Mouse (Mus musculus) kidney, adult 2 months (tissue): ENCODE results near the gene Nfatc3. TPM values are rescaled to one million over a fixed set of nuclear protein-coding genes. Genes with fewer than 3 reads are reported as not detected.

ENCODE experiments used
- DNase-seq: peaks from one replicate; pipeline ENCODE4 v3.0.0; 2021
- H3K27ac ChIP-seq: fragments of 200-500 bp; 2 replicates; pipeline ENCODE4 v1.5.1; 2012; ENCODE audit warnings: low read depth, low read length, control low read depth, inconsistent platforms; ENCODE audit not compliant: insufficient read depth
- H3K27me3 ChIP-seq: fragments of 200-500 bp; replicated peaks from 2 replicates; pipeline ENCODE4 v1.6.1; 2012; ENCODE audit warnings: mild to moderate bottlenecking, moderate library complexity, low read length, inconsistent platforms; ENCODE audit not compliant: control insufficient read depth, insufficient read depth
- H3K36me3 ChIP-seq: fragments of 200-500 bp; 2 replicates; pipeline ENCODE4 v1.6.1; 2012; ENCODE audit warnings: mild to moderate bottlenecking, moderate library complexity, low read length, inconsistent platforms; ENCODE audit not compliant: control insufficient read depth, insufficient read depth
- H3K4me1 ChIP-seq: fragments of 200-500 bp; 2 replicates; pipeline ENCODE4 v1.6.1; 2011; ENCODE audit warnings: low read length; ENCODE audit not compliant: control insufficient read depth, insufficient read depth
- H3K4me3 ChIP-seq: fragments of 200-500 bp; 2 replicates; pipeline ENCODE4 v1.5.1; 2011; ENCODE audit warnings: mild to moderate bottlenecking, low read depth, low read length, control low read depth; ENCODE audit not compliant: insufficient read depth
- CTCF ChIP-seq: fragments of 200-500 bp; conservative IDR thresholded peaks from 2 replicates; pipeline ENCODE4 v1.5.1; 2011; ENCODE audit warnings: low read depth, mild to moderate bottlenecking, control low read depth, low read length, moderate library complexity, mixed read lengths; ENCODE audit not compliant: insufficient read depth, insufficient read length
- POLR2A ChIP-seq: fragments of 200-500 bp; IDR thresholded peaks from one replicate; pipeline ENCODE4 v1.6.1; 2011; ENCODE audit warnings: low read depth, low read length, control low read depth
- WGBS: fragments of 180-500 bp; shearing (Covaris S2); methylation state at CpG from one replicate; pipeline ENCODE4 v1.1.7; 2018; 5-methylcytosine and 5-hydroxymethylcytosine counted together
- polyA plus RNA-seq: library from polyadenylated mRNA; depleted of rRNA; stranded (reverse); fragments of >200 nt; gene quantifications from 2 replicates; pipeline ENCODE4 v1.2.3, GENCODE M21; 2012

The Nfatc3 gene
- polyA plus RNA-seq, 1 experiment, result 19.5 TPM

DNA sequence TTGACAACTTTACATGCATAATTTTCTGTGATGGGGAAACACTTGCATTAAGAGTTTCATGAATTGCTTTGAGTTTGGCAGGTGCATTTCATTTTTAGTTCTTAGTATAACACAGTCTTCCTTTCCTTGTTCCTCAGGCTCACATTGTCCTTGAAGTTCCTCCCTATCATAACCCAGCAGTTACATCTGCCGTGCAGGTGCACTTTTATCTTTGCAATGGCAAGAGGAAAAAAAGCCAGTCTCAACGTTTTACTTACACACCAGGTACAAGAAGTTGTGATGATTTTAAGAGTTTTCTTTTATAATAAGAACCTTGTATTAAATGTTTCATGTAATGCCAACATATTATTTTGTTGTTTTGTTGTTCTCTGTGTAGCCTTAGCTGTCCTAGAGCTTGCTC is 45.2 kb downstream of the Nfatc3 start:
- no peak for DNase-seq
- Histone ChIP-seq H3K4me1 (no peaks in the 10 kb centered on the region), H3K4me3 (no peak overlapping the region), H3K36me3 (peaks cover 4% of the 10 kb centered on the region), H3K27me3 (no peaks in the 10 kb centered on the region), H3K27ac (no peak overlapping the region)
- WGBS, result 85% methylated on average over 2 of the region's 2 CpGs
- TF ChIP-seq CTCF, result no peak
- no peak for TF ChIP-seq POLR2A

- WGBS, result 83% methylated on average over 1 of the region's 1 CpGs
- no peaks in the 10 kb centered on the region for H3K4me1 ChIP-seq
- TF ChIP-seq POLR2A (no peak), CTCF (no peak)
- no peaks in the 10 kb centered on the region for H3K27me3 ChIP-seq
- H3K36me3 ChIP-seq, result peaks cover 3% of the 10 kb centered on the region
- DNase-seq, result no peak
- H3K4me3 ChIP-seq, result no peak overlapping the region
- no peak overlapping the region for H3K27ac ChIP-seq
These were observed 47.6 kb downstream of the Nfatc3 start for GRCm38 (mm10) chr8:106106193-106106592.

- no peak overlapping the region for H3K27ac ChIP-seq
- no peaks in the 10 kb centered on the region for H3K27me3 ChIP-seq
- TF ChIP-seq POLR2A, result no peak
- no peak for TF ChIP-seq CTCF
- DNase-seq, result no peak
- H3K4me1 ChIP-seq, result no peaks in the 10 kb centered on the region
- H3K36me3 ChIP-seq, result peaks cover 3% of the 10 kb centered on the region
- H3K4me3 ChIP-seq, result no peak overlapping the region
- 96% methylated on average over 4 of the region's 4 CpGs for WGBS
These were observed 49.4 kb downstream of the Nfatc3 start for GRCm38 (mm10) chr8:106108080-106108479.

DNA sequence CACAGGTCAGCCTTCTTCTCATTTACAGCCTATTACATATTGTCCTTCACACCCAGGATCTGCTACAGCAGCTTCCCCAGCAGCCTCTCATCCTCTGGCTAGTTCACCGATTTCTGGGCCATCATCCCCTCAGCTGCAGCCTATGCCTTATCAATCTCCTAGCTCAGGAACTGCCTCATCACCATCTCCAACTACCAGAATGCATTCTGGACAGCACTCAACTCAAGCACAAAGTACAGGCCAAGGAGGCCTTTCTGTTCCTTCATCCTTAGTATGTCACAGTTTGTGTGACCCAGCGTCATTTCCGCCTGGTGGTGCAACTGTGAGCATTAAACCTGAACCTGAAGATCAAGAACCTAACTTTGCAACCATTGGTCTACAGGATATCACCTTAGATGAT is 50.1 kb downstream of the Nfatc3 start:
- 97% methylated on average over 3 of the region's 3 CpGs for WGBS
- no peak for DNase-seq

GRCm38 (mm10) chr8:106112041-106112440 is 53.4 kb downstream of the Nfatc3 start:
- TF ChIP-seq POLR2A, result no peak
- no peak for TF ChIP-seq CTCF
- Histone ChIP-seq H3K36me3 (peaks cover 3% of the 10 kb centered on the region), H3K4me3 (no peak overlapping the region), H3K4me1 (no peaks in the 10 kb centered on the region), H3K27me3 (no peaks in the 10 kb centered on the region), H3K27ac (peak overlapping the region; percentile 56)
- DNase-seq, result peak; percentile 32
- 25% methylated on average over 2 of the region's 2 CpGs for WGBS

More for the DNA sequence above, 50.1 kb downstream of the Nfatc3 start:
- Histone ChIP-seq H3K4me3 (no peak overlapping the region), H3K27me3 (no peaks in the 10 kb centered on the region), H3K36me3 (peaks cover 3% of the 10 kb centered on the region), H3K27ac (no peak overlapping the region), H3K4me1 (no peaks in the 10 kb centered on the region)
- TF ChIP-seq POLR2A, result no peak
- TF ChIP-seq CTCF, result no peak

GRCm38 (mm10) chr8:106112514-106112913 is 53.9 kb downstream of the Nfatc3 start:
- no peak for TF ChIP-seq POLR2A
- no peak for TF ChIP-seq CTCF
- WGBS, result 87% methylated on average over 1 of the region's 1 CpGs

DNA sequence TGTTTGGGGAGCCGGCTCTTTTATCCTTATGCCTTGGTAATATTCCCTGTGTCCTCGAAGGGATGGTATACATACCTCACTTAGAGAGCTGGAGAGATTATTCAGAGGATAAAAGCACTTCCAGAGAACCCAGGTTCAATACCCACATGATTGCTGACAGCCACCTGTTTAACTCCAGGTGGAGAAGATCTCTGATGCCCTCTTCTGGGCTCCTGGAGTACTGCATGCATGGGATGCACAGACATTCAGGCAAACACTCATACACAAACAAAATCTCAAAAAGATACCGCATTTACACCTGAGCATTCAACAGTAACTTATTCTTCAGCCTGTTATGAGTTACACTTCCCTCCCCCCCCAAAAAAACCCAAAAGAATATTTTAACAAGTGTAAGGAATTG is 57.3 kb downstream of the Nfatc3 start:
- 96% methylated on average over 3 of the region's 3 CpGs for WGBS
- no peak overlapping the region for H3K4me3 ChIP-seq
- H3K4me1 ChIP-seq, result no peaks in the 10 kb centered on the region
- peak; percentile 43 for DNase-seq
- H3K36me3 ChIP-seq, result no peaks in the 10 kb centered on the region; the same call in none of the 2 replicates
- no peaks in the 10 kb centered on the region for H3K27me3 ChIP-seq
- TF ChIP-seq CTCF, result peak; percentile 60
- TF ChIP-seq POLR2A, result no peak
- H3K27ac ChIP-seq, result no peak overlapping the region

More at GRCm38 (mm10) chr8:106112514-106112913, 53.9 kb downstream of the Nfatc3 start:
- no peak for DNase-seq
- no peaks in the 10 kb centered on the region for H3K4me1 ChIP-seq
- peak overlapping the region; percentile 57 for H3K27ac ChIP-seq
- H3K27me3 ChIP-seq, result no peaks in the 10 kb centered on the region
- no peak overlapping the region for H3K4me3 ChIP-seq
- H3K36me3 ChIP-seq, result peaks cover 3% of the 10 kb centered on the region
